Mouse (Mus musculus) MEL-GATA-1-ER (cell line): ENCODE results near the gene Syngr4.

ENCODE experiments used
- DNase-seq: peaks from one replicate; pipeline ENCODE4 v3.0.0-alpha.2; 2012; ENCODE audit warnings: low read depth; ENCODE audit errors: extremely low read depth

Gene Syngr4

DNA sequence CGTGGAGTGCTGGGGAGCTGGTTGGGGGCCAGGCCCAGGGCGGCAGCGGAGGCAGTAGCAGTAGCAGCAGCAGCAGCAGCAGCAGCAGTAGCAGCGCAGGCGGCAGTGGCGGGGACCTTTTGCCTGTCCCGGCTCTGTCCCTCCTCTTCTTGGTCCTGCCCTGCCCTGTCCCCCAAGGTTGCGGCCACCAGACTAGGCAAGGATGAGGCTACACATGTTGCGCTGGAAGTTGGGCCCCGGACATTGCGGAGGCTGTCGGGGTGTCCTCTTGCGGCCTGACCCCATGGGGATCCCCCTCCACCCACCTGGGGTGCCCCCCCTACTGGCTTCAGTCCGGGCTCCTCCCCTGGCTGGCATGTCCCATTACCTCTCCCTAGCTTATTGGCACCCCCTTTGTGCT lies 26.7 kb downstream of the Syngr4 start:
- DNase-seq = no peak

DNA sequence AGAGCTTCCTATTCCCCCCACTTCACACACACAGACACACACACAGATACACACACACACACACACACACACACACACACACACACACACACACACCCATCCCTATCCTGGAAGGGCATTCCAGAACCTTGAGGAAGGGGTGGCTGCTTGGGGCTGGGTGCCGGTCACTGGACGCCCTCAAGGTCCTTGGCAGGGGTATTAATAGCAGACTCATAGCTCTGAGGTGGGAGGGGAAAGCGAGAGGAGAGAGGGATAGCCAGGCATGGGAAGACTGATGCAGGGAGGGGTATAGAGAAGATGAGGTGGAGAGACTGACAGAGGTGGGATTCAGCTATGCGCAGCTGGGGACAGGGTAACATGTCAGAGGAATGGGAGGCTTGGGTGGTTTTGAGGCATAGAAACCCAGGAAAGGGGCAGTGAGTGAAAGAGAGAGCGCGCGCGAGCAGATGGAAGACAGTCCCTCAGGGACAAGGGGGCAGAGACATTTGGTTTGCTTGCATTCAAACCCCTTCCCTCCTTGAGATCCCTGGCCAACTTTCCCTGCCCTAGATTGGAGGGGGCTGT lies 27.3 kb downstream of the Syngr4 start:
- no peak for DNase-seq

GRCm38 (mm10) chr7:45867871-45868270 lies 28.6 kb downstream of the Syngr4 start:
- no peak for DNase-seq

- peak; percentile 72 for DNase-seq
These were observed 30.3 kb downstream of the Syngr4 start for GRCm38 (mm10) chr7:45865925-45866910.

DNA sequence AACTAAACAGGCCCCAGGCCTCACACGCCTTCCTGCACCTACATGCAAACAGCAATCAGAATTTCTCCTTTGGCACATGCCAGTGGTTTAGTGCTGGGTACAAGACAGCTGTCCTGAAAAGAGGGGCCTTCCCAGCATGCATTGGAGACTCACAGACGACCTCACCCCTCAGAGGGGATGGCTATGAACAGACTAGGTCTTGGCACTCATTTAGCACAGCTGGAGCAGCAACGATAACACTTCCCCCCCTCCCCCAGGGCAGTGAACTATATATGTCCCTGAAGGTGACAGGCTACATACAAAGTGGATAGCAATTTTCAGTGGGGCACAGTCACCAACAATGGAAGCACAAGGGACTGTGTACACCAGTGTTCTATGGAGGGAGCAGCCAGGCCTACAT lies 32.1 kb downstream of the Syngr4 start:
- DNase-seq = no peak

DNA sequence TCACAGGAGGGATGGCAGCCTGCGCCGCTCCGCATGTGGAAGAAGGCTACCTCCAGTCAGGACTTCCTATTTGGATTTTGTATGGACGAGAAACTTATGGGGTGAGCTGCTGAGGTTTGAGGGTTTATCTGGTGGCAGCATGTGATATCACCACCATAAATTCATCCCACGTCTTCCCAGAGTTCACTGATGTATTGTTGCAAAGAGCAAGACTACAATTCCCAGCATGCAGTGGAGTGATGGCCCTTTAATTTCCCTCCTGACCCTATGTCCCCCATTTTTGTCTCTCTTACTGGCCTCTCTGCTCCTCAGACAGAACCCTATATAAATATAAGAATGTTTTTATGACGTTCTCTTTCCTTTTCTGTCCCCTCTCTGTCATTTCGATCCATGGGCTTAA lies 33.7 kb downstream of the Syngr4 start:
- no peak for DNase-seq

DNA sequence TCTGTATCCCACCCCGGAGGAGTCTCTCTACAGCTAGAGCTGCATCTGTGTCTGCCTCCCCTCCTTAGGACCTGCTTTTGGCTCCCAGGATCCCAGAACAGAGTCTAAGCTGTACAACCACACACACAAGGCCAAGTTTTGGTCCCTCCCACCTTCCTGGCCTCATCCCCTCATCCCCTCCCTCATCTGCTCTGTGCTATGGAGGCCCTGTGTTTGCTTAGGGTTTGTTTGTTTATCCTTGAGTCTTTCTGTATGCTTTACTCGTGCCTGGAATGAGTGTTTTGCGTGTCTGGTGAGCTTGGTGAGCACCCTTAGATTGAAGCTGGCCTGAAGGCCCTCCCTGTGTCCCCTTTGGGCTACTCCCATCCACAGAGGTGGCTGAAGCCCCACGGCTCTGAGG lies 37.5 kb downstream of the Syngr4 start:
- DNase-seq = no peak

DNA sequence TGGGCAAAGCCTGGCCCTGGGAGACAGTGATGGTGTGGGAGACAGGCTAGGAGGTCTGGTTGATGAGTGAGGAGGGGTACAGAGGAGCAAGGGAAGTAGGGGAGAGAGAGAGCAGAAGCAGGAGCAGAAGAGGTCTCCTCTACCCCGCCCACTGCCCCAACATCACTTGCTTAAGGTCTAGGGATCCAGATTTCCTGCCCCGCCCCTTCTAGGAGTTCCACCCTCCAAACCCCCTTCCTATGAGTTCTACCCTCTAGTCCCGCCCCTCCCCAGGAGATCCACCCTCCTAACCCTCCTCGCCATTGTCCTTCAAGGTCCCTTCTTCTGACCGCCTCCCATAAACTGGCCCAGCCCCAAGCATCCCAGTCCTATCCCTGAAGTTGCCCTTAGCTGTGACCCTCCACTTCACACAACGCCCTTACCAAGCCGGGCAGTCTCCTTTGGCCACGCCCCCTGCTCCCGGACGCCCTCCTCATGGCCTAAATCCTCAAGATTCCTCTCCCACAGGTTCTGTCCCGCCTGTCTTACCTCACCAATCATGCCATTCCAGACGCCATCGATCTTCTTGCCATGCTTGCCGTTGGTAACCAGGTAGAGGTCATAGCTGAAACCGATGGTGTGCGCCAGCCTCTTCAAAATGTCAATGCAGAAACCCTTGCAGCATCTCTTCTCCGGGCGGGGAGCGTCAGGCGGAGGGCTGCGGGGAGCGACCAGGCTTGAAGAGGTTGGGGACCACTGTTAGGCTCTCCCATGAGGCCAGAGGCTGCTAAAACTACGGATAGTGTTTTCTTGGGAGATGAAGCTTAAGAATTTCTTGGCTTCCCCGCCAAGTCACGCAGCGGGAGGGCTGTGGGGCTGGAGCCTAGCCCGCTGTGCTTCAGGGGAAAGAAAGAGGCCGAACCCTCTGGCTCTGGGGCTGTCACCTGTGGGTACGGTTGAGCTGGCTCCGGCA lies 39.3 kb downstream of the Syngr4 start:
- no peak for DNase-seq

GRCm38 (mm10) chr7:45853089-45853488 lies 43.4 kb downstream of the Syngr4 start:
- DNase-seq = no peak

DNA sequence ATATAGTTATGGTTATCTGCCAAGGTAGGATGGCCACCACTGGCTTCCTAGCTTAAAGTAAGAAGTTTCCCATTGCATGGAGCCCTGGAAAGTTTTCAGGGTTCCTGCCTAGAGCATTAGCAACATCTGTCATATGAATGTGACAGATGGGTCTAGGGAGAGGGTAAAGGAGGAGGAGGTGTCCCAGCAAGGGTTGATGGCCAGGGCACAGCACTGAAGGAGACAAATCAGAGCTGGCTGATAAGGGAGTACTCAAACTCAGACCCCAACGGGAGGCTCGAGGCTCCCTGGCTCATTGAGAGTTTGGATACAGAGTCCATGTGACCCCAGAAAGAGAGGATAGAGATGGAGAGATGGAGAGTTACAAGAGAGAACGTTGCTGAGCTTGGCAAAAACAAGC lies 45.9 kb downstream of the Syngr4 start:
- DNase-seq = no peak

DNA sequence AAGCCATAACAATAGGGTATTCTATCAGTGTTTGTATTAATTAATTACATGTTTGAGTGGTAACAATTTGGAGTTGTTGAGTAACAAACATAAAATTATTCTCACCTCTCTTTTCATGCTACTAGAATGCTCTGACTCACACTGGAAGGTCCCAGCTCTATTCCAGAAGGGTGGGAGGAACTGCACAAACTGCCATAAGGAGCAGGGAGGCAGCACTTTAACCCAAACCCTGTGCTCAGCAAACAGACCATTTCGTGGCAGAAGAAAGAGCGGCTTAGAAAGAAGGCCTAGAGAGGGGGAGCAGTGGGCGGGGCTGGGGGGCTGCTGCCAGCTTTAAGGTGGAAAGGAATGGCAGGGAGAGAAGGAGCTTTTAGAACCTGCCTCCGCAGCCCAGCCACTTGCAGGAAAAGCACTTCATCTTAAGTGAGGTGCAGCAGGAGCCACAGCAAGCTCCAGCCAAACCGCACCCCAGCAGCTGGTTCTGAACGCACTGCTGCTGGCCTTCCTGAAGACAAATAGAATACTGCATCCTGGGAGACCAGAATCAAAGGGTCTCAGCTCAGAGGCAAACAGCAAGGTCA lies 48.0 kb downstream of the Syngr4 start:
- no peak for DNase-seq

- DNase-seq = no peak
These were observed 53.4 kb downstream of the Syngr4 start for GRCm38 (mm10) chr7:45842950-45843744.
